Mouse (Mus musculus): ENCODE results near the gene H2al1d. TPM values are rescaled to one million over a fixed set of nuclear protein-coding genes. Genes with fewer than 3 reads are reported as not detected.
"Not testable (repeated sequence)": the region's sequence is repeated elsewhere in the genome, so short reads cannot be mapped to it uniquely, and the experiment has no call there.

H2al1d gene
- not detected in 2 replicates for polyA plus RNA-seq (2015; fragmentation: Nextera tagmentation; extraction: Ambion mirVana)

GRCm38 (mm10) chrX:11308524-11308923, at the start of gene H2al1d:
TSS of gene H2al1d (plus strand) at chrX:11308824.
- not testable (repeated sequence) for ATAC-seq (ENCODE audit: insufficient number of reproducible peaks, low FRiP score, low TSS enrichment, low read depth); H3K4me2 ChIP-seq; H3K9ac ChIP-seq; H3K36me3 ChIP-seq; H3K4me1 ChIP-seq; H3K27me3 ChIP-seq; H3K9me3 ChIP-seq; H3K4me3 ChIP-seq; H3K27ac ChIP-seq
- no CpG with 5 or more reads among the region's 6 CpGs for WGBS

DNA sequence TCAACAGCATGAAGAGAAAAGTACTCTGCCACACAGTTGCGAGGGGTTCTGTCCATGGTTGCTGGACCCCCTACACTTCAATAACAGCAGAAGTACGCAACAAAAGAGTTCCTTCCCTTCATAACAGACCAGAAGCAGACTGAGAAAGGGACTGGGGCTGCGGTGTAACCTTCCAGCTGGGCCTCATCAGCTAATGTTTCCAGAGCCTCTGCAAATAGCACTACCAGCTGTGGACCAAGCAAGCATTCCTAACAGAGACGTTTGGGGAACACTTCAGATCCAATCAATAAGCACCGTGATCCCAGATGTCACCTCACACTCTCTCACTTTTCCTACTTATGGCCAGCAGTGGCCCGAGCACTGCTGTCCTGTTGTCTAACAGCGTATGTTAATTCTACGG, 43.7 kb upstream of the H2al1d start:
- no peak overlapping the region for H3K27ac ChIP-seq
- H3K4me3 ChIP-seq: no peak overlapping the region
- no peak overlapping the region for H3K4me2 ChIP-seq
- WGBS: 65% methylated on average over 8 of the region's 8 CpGs
- H3K27me3 ChIP-seq: peaks cover 40% of the 10 kb centered on the region; the same call in 1 of the 2 replicates
- no peaks in the 10 kb centered on the region for H3K4me1 ChIP-seq
- H3K36me3 ChIP-seq: no peaks in the 10 kb centered on the region
- H3K9ac ChIP-seq: no peak overlapping the region
- no peak for ATAC-seq (ENCODE audit: insufficient number of reproducible peaks, low FRiP score, low TSS enrichment, low read depth)
- H3K9me3 ChIP-seq: no peaks in the 10 kb centered on the region

DNA sequence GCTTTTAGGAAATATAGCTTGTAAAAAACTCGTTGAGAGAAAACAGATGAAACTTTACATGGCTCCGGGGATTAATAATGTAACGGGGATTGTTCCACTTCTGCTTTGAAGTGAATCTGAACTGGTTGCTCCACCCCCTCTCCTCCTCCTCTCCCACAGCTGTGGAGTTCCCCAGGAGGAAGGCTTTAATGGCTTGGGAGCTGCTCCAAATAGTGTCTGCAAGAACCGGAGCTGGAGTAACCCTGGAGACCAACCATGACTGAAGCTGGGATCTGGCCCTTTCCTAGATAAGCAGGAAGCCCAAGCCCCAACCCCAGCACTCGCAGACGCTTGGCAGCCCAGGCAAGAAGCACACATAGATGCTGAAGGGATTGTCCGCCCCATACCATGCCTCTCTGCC, 40.8 kb upstream of the H2al1d start:
- H3K4me3 ChIP-seq: no peak overlapping the region
- no peak overlapping the region for H3K9ac ChIP-seq
- peak; percentile 35; the same call in 1 of the 2 replicates for ATAC-seq (ENCODE audit: insufficient number of reproducible peaks, low FRiP score, low TSS enrichment, low read depth)
- no peaks in the 10 kb centered on the region for H3K36me3 ChIP-seq
- H3K27ac ChIP-seq: no peak overlapping the region
- H3K4me2 ChIP-seq: no peak overlapping the region
- no peaks in the 10 kb centered on the region for H3K4me1 ChIP-seq
- H3K27me3 ChIP-seq: peaks cover 34% of the 10 kb centered on the region; the same call in 1 of the 2 replicates
- H3K9me3 ChIP-seq: no peaks in the 10 kb centered on the region
- 42% methylated on average over 7 of the region's 7 CpGs for WGBS

DNA sequence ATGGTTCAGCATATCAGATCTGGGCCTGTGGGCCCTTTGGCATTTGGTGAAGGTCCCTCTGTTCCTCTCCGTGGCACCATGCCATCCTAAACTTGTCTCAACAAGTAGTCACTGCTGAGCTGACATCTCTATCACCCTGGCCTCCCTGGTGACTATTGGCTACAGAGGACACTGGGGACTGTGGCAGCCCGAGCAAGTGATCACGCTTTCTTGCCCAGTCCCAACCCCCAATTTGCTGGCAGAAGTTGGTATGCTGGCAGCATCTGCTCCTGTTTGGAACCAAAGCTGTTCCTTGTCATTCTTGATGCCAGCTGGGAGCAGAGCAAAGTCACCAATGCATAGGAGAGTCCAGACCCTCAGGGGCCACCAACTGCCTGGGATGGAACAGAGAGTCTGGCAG, 39.5 kb upstream of the H2al1d start:
- Histone ChIP-seq H3K27ac (no peak overlapping the region), H3K27me3 (peaks cover 34% of the 10 kb centered on the region; the same call in 1 of the 2 replicates)
- 87% methylated on average over 3 of the region's 3 CpGs for WGBS

GRCm38 (mm10) chrX:11273190-11273589, 35.4 kb upstream of the H2al1d start:
- Histone ChIP-seq H3K9ac (no peak overlapping the region), H3K4me3 (no peak overlapping the region), H3K27ac (no peak overlapping the region), H3K36me3 (no peaks in the 10 kb centered on the region), H3K4me2 (no peak overlapping the region), H3K27me3 (peaks cover 22% of the 10 kb centered on the region; the same call in 1 of the 2 replicates), H3K4me1 (no peaks in the 10 kb centered on the region), H3K9me3 (no peaks in the 10 kb centered on the region)
- no peak for ATAC-seq (ENCODE audit: insufficient number of reproducible peaks, low FRiP score, low TSS enrichment, low read depth)
- WGBS: 69% methylated on average over 3 of the region's 3 CpGs

More for the DNA sequence above, 39.5 kb upstream of the H2al1d start:
- no peaks in the 10 kb centered on the region for H3K4me1 ChIP-seq
- no peak overlapping the region for H3K9ac ChIP-seq
- no peak overlapping the region for H3K4me3 ChIP-seq
- no peaks in the 10 kb centered on the region for H3K9me3 ChIP-seq
- no peak overlapping the region for H3K4me2 ChIP-seq
- no peaks in the 10 kb centered on the region for H3K36me3 ChIP-seq
- no peak for ATAC-seq (ENCODE audit: insufficient number of reproducible peaks, low FRiP score, low TSS enrichment, low read depth)

- Histone ChIP-seq H3K4me3 (no peak overlapping the region), H3K36me3 (no peaks in the 10 kb centered on the region), H3K27ac (no peak overlapping the region), H3K4me1 (no peaks in the 10 kb centered on the region), H3K27me3 (peaks cover 11% of the 10 kb centered on the region; the same call in 1 of the 2 replicates), H3K9ac (no peak overlapping the region), H3K4me2 (no peak overlapping the region), H3K9me3 (no peaks in the 10 kb centered on the region)
- WGBS: 75% methylated on average over 6 of the region's 6 CpGs
- no peak for ATAC-seq (ENCODE audit: insufficient number of reproducible peaks, low FRiP score, low TSS enrichment, low read depth)
Measured at GRCm38 (mm10) chrX:11277083-11277482, 31.5 kb upstream of the H2al1d start.

GRCm38 (mm10) chrX:11280741-11281140, 27.9 kb upstream of the H2al1d start:
- 54% methylated on average over 2 of the region's 2 CpGs for WGBS
- H3K4me2 ChIP-seq: no peak overlapping the region
- no peaks in the 10 kb centered on the region for H3K9me3 ChIP-seq
- no peak overlapping the region for H3K27ac ChIP-seq
- H3K4me3 ChIP-seq: no peak overlapping the region
- H3K27me3 ChIP-seq: 0 out of 2 replicates have a peak, but pooled peaks cover 10% of the 10 kb centered on the region
- ATAC-seq (ENCODE audit: insufficient number of reproducible peaks, low FRiP score, low TSS enrichment, low read depth): no peak
- no peak overlapping the region for H3K9ac ChIP-seq
- no peaks in the 10 kb centered on the region for H3K4me1 ChIP-seq
- H3K36me3 ChIP-seq: no peaks in the 10 kb centered on the region

DNA sequence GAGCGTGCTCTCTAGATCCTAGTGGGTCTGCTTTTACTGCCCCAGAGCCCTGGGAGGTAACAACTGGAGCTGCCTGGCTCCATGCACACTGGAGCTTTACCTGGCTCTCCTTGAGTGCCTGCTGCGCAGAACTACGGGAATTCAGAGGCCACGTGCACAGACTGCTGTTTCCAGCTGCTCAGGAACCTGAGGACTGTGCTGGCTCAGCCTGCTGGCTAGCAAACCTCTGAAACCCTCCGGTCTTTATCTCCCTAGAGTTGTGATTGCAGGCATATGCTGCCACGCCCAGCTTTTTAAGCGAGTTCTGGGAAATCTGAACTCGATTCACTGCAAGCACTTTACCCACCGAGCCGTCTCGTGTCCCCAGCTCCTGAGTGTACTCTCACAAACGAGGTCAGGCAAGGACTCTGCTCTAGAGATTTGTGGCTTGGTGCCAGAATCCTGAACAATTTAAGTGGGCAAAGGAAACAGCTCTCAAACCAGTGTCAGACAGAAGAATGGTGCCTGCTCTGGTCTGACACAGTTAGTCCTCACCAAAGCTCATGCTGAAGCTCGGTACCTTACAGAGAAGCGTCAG, 20.2 kb upstream of the H2al1d start:
- WGBS: 59% methylated on average over 14 of the region's 14 CpGs
- H3K4me3 ChIP-seq: no peak overlapping the region
- no peak overlapping the region for H3K4me2 ChIP-seq
- H3K4me1 ChIP-seq: no peaks in the 10 kb centered on the region
- no peaks in the 10 kb centered on the region for H3K9me3 ChIP-seq
- peaks cover 15% of the 10 kb centered on the region for H3K27me3 ChIP-seq
- no peak overlapping the region for H3K9ac ChIP-seq
- ATAC-seq (ENCODE audit: insufficient number of reproducible peaks, low FRiP score, low TSS enrichment, low read depth): no peak
- no peak overlapping the region for H3K27ac ChIP-seq
- H3K36me3 ChIP-seq: no peaks in the 10 kb centered on the region

DNA sequence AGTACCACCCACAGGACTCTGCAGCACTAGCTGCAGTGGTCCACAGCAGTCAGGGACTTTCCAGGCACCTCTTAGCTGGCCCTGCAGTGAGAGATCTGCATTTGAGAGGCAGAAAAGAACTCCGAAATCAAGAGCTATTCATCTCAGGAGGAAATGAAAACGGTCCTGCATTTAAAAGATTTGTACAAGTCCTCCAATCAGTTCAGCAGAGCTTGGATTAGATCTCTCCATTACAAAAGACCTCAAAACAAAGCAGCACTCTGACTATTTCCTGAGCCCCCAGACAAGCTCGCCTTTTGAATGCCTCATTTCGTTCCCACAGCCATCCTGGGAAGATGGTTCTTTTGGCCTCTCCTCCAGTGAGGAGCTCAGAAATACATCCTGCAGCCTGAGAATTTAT, 19.4 kb upstream of the H2al1d start:
- Histone ChIP-seq H3K9ac (no peak overlapping the region), H3K4me3 (no peak overlapping the region), H3K36me3 (no peaks in the 10 kb centered on the region), H3K4me2 (no peak overlapping the region), H3K27ac (no peak overlapping the region), H3K9me3 (no peaks in the 10 kb centered on the region), H3K4me1 (no peaks in the 10 kb centered on the region), H3K27me3 (peaks cover 15% of the 10 kb centered on the region)
- no peak for ATAC-seq (ENCODE audit: insufficient number of reproducible peaks, low FRiP score, low TSS enrichment, low read depth)
- 79% methylated on average over 4 of the region's 4 CpGs for WGBS

DNA sequence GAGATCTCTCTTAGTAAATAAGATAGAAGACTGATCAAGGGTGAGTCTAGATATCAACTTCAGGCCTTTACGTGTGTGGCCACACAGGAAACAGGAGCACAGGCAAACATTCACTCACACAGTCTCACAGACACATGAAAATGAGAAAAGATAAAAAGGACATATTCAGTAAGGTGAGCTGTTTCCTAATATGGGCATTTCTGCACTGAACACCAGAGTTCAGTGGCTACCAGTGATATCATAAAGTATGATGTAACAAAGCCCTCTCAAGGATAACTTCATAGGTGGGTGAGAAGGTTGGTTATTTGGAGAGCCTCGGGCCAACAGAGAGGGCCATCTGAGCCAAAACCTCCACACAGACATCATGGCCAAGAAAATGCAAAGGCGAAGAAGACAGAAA, 9.7 kb upstream of the H2al1d start, which contains the start of gene H2al1a:
TSS of gene H2al1a (plus strand) at position 301 of the 400 bp plus-strand sequence.
- H3K9ac ChIP-seq; H3K4me3 ChIP-seq; H3K9me3 ChIP-seq; H3K27me3 ChIP-seq; H3K27ac ChIP-seq; ATAC-seq (ENCODE audit: insufficient number of reproducible peaks, low FRiP score, low TSS enrichment, low read depth); H3K36me3 ChIP-seq; H3K4me2 ChIP-seq; H3K4me1 ChIP-seq: not testable (repeated sequence)
- whole genome bisulfite sequencing: no CpG with 5 or more reads among the region's 3 CpGs

- H3K4me3 ChIP-seq; H3K9ac ChIP-seq; H3K4me1 ChIP-seq; H3K9me3 ChIP-seq; H3K36me3 ChIP-seq; H3K27ac ChIP-seq; H3K4me2 ChIP-seq; H3K27me3 ChIP-seq; ATAC-seq (ENCODE audit: insufficient number of reproducible peaks, low FRiP score, low TSS enrichment, low read depth): not testable (repeated sequence)
- 100% methylated on average over 1 of the region's 3 CpGs for WGBS
Measured at GRCm38 (mm10) chrX:11302132-11302531, 6.5 kb upstream of the H2al1d start, which contains the start of gene H2al1b. TSS of gene H2al1b (plus strand) at chrX:11302432.

DNA sequence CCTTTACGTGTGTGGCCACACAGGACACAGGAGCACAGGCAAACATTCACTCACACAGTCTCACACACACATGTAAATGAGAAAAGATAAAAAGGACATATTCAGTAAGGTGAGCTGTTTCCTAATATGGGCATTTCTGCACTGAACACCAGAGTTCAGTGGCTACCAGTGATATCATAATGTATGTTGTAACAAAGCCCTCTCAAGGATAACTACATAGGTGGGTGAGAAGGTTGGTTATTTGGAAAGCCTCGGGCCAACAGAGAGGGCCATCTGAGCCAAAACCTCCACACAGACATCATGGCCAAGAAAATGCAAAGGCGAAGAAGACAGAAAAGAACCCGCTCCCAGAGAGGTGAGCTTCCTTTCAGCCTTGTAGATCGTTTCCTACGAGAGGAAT, 3.3 kb upstream of the H2al1d start, which contains the start of gene H2al1c:
TSS of gene H2al1c (plus strand) at position 301 of the 400 bp plus-strand sequence.
- not testable (repeated sequence) for H3K4me3 ChIP-seq; H3K9ac ChIP-seq; H3K36me3 ChIP-seq; H3K27me3 ChIP-seq; H3K27ac ChIP-seq; H3K4me1 ChIP-seq; ATAC-seq (ENCODE audit: insufficient number of reproducible peaks, low FRiP score, low TSS enrichment, low read depth); H3K9me3 ChIP-seq; H3K4me2 ChIP-seq
- WGBS: 67% methylated on average over 1 of the region's 6 CpGs
